In the genomic region with DNA sequence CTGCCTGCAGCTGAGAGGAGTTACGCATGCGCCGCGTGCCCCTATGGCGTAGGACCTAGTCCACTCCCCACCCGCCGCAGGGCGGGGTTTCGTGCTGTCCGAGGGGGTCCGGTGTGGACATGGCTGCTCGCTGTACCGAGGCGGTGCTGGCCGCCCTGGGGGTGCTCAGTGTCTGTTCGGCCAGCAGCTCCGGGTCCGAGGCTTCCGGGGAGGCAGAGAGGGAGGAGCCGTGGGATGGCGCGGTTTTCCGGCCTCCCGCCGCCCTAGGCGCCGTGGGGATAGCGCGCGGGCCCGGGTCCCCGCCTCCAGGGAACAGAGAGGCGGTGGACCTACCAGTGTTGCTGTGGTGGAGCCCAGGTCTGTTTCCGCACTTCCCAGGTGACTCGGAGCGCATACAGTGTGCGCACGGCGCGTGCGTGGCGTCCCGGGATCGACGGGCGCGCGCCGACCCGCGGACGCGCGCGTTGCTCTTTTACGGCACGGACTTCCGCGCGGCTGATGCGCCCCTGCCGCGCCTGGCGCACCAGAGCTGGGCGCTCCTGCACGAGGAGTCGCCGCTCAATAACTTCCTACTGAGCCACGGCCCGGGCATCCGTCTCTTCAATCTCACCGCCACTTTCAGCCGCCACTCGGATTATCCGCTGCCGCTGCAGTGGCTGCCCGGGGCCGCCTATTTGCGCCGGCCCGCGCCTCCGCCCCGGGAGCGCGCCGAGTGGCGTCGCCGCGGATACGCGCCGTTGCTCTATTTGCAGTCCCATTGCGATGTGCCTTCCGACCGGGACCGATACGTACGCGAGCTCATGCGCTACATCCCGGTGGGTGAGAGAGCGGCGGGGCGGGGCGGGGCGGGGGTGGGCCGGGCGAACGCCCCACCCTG, we compare ENCODE assay signal across 8 mouse cellular contexts. TPM values are rescaled to one million over a fixed set of nuclear protein-coding genes. Genes with fewer than 3 reads are reported as not detected.
A peak's percentile ranks its signal among the peaks of the same experiment; 100 is the strongest.
DNase-seq lines count a peak whose midpoint lies in the region; ATAC-seq and TF ChIP-seq lines count a peak whose summit lies in the region.

TSS of gene Fut11 (plus strand) at position 85 of the 877 bp plus-strand sequence.

- H3K9me3 ChIP-seq in forebrain, embryonic 15.5 days, result no peaks in the 10 kb centered on the region
- no peaks in the 10 kb centered on the region for H3K9me3 ChIP-seq in neural tube, embryonic 14.5 days (ENCODE audit: control insufficient read depth, low read length)

- H3K4me3 ChIP-seq in forebrain, embryonic 15.5 days, result peak within 1 kb of the TSS; percentile 86
- peak within 1 kb of the TSS; percentile 90 for H3K4me3 ChIP-seq in neural tube, embryonic 14.5 days (ENCODE audit: low read depth, low read length)
- peak within 1 kb of the TSS; percentile 88 for H3K4me3 ChIP-seq in testis, adult 2 months (ENCODE audit: control insufficient read depth, low read depth, low read length)

- under 1% methylated on average over 111 of the region's 111 CpGs for WGBS in forebrain, embryonic 15.5 days
- under 1% methylated on average over 104 of the region's 111 CpGs for WGBS in neural tube, embryonic 14.5 days

- H3K36me3 ChIP-seq in forebrain, embryonic 15.5 days, result peaks cover 47% of the 10 kb centered on the region
- peaks cover 29% of the 10 kb centered on the region for H3K36me3 ChIP-seq in neural tube, embryonic 14.5 days (ENCODE audit: control insufficient read depth, insufficient read depth, low read length)
- H3K36me3 ChIP-seq in testis, adult 2 months (ENCODE audit: control insufficient read depth, insufficient read depth, low read length), result no peaks in the 10 kb centered on the region; the same call in 1 of the 2 replicates

- H3K27me3 ChIP-seq in forebrain, embryonic 15.5 days, result no peaks in the 10 kb centered on the region
- no peaks in the 10 kb centered on the region for H3K27me3 ChIP-seq in neural tube, embryonic 14.5 days (ENCODE audit: control insufficient read depth, insufficient read depth, low read length)
- H3K27me3 ChIP-seq in testis, adult 2 months (ENCODE audit: control insufficient read depth, insufficient read depth, low read length), result no peaks in the 10 kb centered on the region

- ATAC-seq in forebrain, embryonic 15.5 days (replicated peaks), result peak; percentile 92
- peak; percentile 93 for ATAC-seq in neural tube, embryonic 14.5 days (ENCODE audit: low read depth)

- DNase-seq in ES-CJ7 (ENCODE audit: low read depth, low spot score), result peak; percentile 83
- DNase-seq in cerebellum, adult 11 months, result peak; percentile 90
- DNase-seq in heart, postnatal 14 days, result peak; percentile 89
- peak; percentile 84 to 85 for DNase-seq in layer of hippocampus, adult 18-20 months (ENCODE audit: low spot score in 2 of 2)
- peak; percentile 87 to 91 for DNase-seq in lung, adult 18-20 months

- peak within 1 kb of the TSS; percentile 98 for H3K27ac ChIP-seq in forebrain, embryonic 15.5 days (replicated peaks)
- peak within 1 kb of the TSS; percentile 97 for H3K27ac ChIP-seq in neural tube, embryonic 14.5 days (ENCODE audit: low read depth, low read length)
- H3K27ac ChIP-seq in testis, adult 2 months (ENCODE audit: control insufficient read depth, insufficient read depth, low read depth, low read length), result peak within 1 kb of the TSS; percentile 87

- H3K4me1 ChIP-seq in forebrain, embryonic 15.5 days, result peaks cover 53% of the 10 kb centered on the region
- H3K4me1 ChIP-seq in neural tube, embryonic 14.5 days (ENCODE audit: control insufficient read depth, insufficient read depth, low read length), result peaks cover 41% of the 10 kb centered on the region
- peaks cover 12% of the 10 kb centered on the region for H3K4me1 ChIP-seq in testis, adult 2 months (ENCODE audit: control insufficient read depth, insufficient read depth, low read length)

- H3K9ac ChIP-seq in forebrain, embryonic 15.5 days (replicated peaks), result peak within 1 kb of the TSS; percentile 92
- H3K9ac ChIP-seq in neural tube, embryonic 14.5 days (replicated peaks; ENCODE audit: low read depth, low read length), result peak within 1 kb of the TSS; percentile 85

- peak; percentile 41; the same call in 1 of the 2 replicates for TF ChIP-seq POLR2A in testis, adult 2 months (IDR thresholded peaks at IDR 0.05; ENCODE audit: control insufficient read depth, low read depth, low read length)

- intact Hi-C loops in heart, postnatal 14 days (cut with DNase I), result no loop called here

- H3K4me2 ChIP-seq in forebrain, embryonic 15.5 days (replicated peaks), result peak within 1 kb of the TSS; percentile 76
- peak within 1 kb of the TSS; percentile 68 for H3K4me2 ChIP-seq in neural tube, embryonic 14.5 days (ENCODE audit: low read depth, low read length)

- no peak for TF ChIP-seq CTCF in testis, adult 2 months (IDR thresholded peaks at IDR 0.05; ENCODE audit: control insufficient read depth, insufficient read depth, insufficient replicate concordance, low read depth, low read length)

RNA-seq across cellular contexts. Expression of gene Fut11, which starts in this region (rescaled TPM):
- polyA plus RNA-seq in forebrain, embryonic 15.5 days (2015; fragmentation: Nextera tagmentation; extraction: Ambion mirVana), result 23.1 and 23.9 TPM in 2 replicates
- 10 to 100 TPM in 1 of 2 experiments, 1 to 10 TPM in 1; 8.9 to 10.1 TPM for total RNA-seq in heart, postnatal 14 days (2021)
- 10 to 100 TPM; 14.5 to 14.7 TPM for total RNA-seq in layer of hippocampus, adult 18-20 months (2021)
- polyA plus RNA-seq in neural tube, embryonic 14.5 days (2014; fragmentation: Nextera tagmentation; extraction: Ambion mirVana), result 20.0 and 30.6 TPM in 2 replicates
- polyA plus RNA-seq in testis, adult 2 months (2012; rRNA removed), result 2.1 and 2.3 TPM in 2 replicates

Comparison
In these comparisons a context has a peak if more than half of its experiments do, and no peak if none do; other contexts are left out.
1. Peak in every context shown above with its lines: DNase-seq, ATAC-seq, H3K4me3 ChIP-seq and H3K27ac ChIP-seq.